Mouse (Mus musculus): ENCODE measurements around the gene Rhox7b. TPM values are rescaled to one million over a fixed set of nuclear protein-coding genes. Genes with fewer than 3 reads are reported as not detected.

The Rhox7b gene
- not detected for polyA plus RNA-seq (2017; shearing (Covaris generic))

GRCm38 (mm10) chrX:37897132-37897531, at the start of gene Rhox7b:
TSS of gene Rhox7b (minus strand) at chrX:37897232.

GRCm38 (mm10) chrX:37901670-37902069, 4.6 kb upstream of the Rhox7b start, which contains the start of gene Rhox9:
TSS of gene Rhox9 (minus strand) at chrX:37901770.

DNA sequence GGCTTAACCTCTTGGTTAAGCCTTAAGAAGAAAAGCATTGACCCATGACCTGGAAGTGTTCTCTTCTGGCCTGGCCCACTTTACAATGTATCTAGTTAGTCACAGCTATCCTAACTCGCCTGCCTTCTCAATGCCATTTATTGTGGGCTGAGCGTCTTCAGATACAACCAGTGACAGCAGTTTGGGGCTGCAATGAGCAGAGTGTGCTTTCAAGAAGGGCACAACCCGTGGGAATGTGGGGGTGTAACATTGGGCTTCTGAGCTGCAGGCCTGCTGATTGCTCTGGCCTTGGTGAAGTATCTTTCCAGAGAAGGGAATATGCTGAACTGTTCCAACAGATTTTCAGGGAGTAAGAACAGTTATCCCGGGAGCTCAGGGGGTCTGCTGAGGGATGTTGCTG, 18.2 kb downstream of the Rhox7b start, which contains the start of gene Rhox8:
Gene Rhox8, minus strand, starts transcription at position 101 of the 400 bp plus-strand sequence.

Other genes with a start within 250 kb of the Rhox7b start
- gene Rhox4g, start 245.9 kb downstream of the Rhox7b start, polyA plus RNA-seq (2017; shearing (Covaris generic)): not detected
- not detected for gene Rhox3h, start 228.5 kb downstream of the Rhox7b start, polyA plus RNA-seq (2017; shearing (Covaris generic))
- not detected for gene Rhox2h, start 224.0 kb downstream of the Rhox7b start, polyA plus RNA-seq (2017; shearing (Covaris generic))
- not detected for gene Rhox5, start 92.4 kb downstream of the Rhox7b start, polyA plus RNA-seq (2017; shearing (Covaris generic))
- gene Rhox6, start 70.3 kb downstream of the Rhox7b start, polyA plus RNA-seq (2017; shearing (Covaris generic)): not detected
- not detected for gene Rhox7a, start 65.5 kb downstream of the Rhox7b start, polyA plus RNA-seq (2017; shearing (Covaris generic))
- gene Rhox8, start 18.3 kb downstream of the Rhox7b start, polyA plus RNA-seq (2017; shearing (Covaris generic)): not detected
- not detected for gene Rhox9, start 4.5 kb upstream of the Rhox7b start, polyA plus RNA-seq (2017; shearing (Covaris generic))
- not detected for gene Btg1-ps1, start 121.6 kb upstream of the Rhox7b start, polyA plus RNA-seq (2017; shearing (Covaris generic))
- gene Btg1-ps2, start 145.9 kb upstream of the Rhox7b start, polyA plus RNA-seq (2017; shearing (Covaris generic)): not detected
- not detected for gene Rhox10, start 169.2 kb upstream of the Rhox7b start, polyA plus RNA-seq (2017; shearing (Covaris generic))
- gene Rhox11, start 187.9 kb upstream of the Rhox7b start, polyA plus RNA-seq (2017; shearing (Covaris generic)): not detected
- not detected for gene Rhox12, start 213.7 kb upstream of the Rhox7b start, polyA plus RNA-seq (2017; shearing (Covaris generic))
- not detected for gene Rhox13, start 224.0 kb upstream of the Rhox7b start, polyA plus RNA-seq (2017; shearing (Covaris generic))

Data from inflammation-experienced regulatory T-cells, adult 16 weeks (primary cell).